Comparison of ENCODE assay signal across 8 mouse cellular contexts in genomic region chr19:42045269-42046102, GRCm38 (mm10). TPM values are rescaled to one million over a fixed set of nuclear protein-coding genes. Genes with fewer than 3 reads are reported as not detected.
DNase-seq lines count a peak whose midpoint lies in the region; ATAC-seq and TF ChIP-seq lines count a peak whose summit lies in the region.

Gene Hoga1 (plus strand): TSS chr19:42045610.

- no peak within 1 kb of the TSS for H3K27ac ChIP-seq in ES-E14 (ENCODE audit: insufficient read depth, low read depth, low read length, poor library complexity, severe bottlenecking)
- no peak within 1 kb of the TSS for H3K27ac ChIP-seq in bone marrow, adult 2 months (ENCODE audit: control insufficient read depth, insufficient read depth, low read depth, low read length, poor library complexity)
- H3K27ac ChIP-seq in forebrain, embryonic 11.5 days (ENCODE audit: low read depth, low read length): no peak within 1 kb of the TSS
- no peak within 1 kb of the TSS for H3K27ac ChIP-seq in heart, postnatal 0 days (ENCODE audit: low read depth)
- no peak within 1 kb of the TSS for H3K27ac ChIP-seq in lung, embryonic 15.5 days

- H3K4me1 ChIP-seq in ES-E14 (ENCODE audit: control insufficient read depth in 2 of 2, insufficient read depth in 2 of 2, low read length in 2 of 2, poor library complexity in 1 of 2): peaks cover 0 to 1% of the 10 kb centered on the region in 2 experiments; a peak in 2 of 4 replicates
- peaks cover 2% of the 10 kb centered on the region; the same call in 1 of the 2 replicates for H3K4me1 ChIP-seq in bone marrow, adult 2 months (ENCODE audit: control insufficient read depth, insufficient read depth, low read length)
- no peaks in the 10 kb centered on the region for H3K4me1 ChIP-seq in forebrain, embryonic 11.5 days (replicated peaks; ENCODE audit: control insufficient read depth, insufficient read depth, low read length)
- peaks cover 7% of the 10 kb centered on the region; the same call in 1 of the 2 replicates for H3K4me1 ChIP-seq in heart, postnatal 0 days (ENCODE audit: control insufficient read depth, insufficient read depth)
- peaks cover 7% of the 10 kb centered on the region for H3K4me1 ChIP-seq in lung, embryonic 15.5 days

- in situ Hi-C loops in ES-E14 (cut with MboI; ENCODE audit: low sequenced_read_pairs in 2 of 2, unreplicated experiment in 2 of 2): no loop called here

- WGBS in bone marrow, adult 2 months: 35% methylated on average over 23 of the region's 23 CpGs
- WGBS in forebrain, embryonic 11.5 days: 28% methylated on average over 23 of the region's 23 CpGs
- 20% methylated on average over 23 of the region's 23 CpGs for WGBS in heart, postnatal 0 days
- WGBS in lung, embryonic 15.5 days: 20% methylated on average over 23 of the region's 23 CpGs

- no peak for TF ChIP-seq EP300 in heart, postnatal 0 days (IDR thresholded peaks at IDR 0.05; ENCODE audit: low read depth)

- peak within 1 kb of the TSS; percentile 44 for H3K4me2 ChIP-seq in forebrain, embryonic 11.5 days (ENCODE audit: low read depth, low read length, severe bottlenecking)
- peak within 1 kb of the TSS; percentile 63 for H3K4me2 ChIP-seq in heart, postnatal 0 days (ENCODE audit: low read depth, low read length)
- H3K4me2 ChIP-seq in lung, embryonic 15.5 days: peak within 1 kb of the TSS; percentile 61

- H3K4me3 ChIP-seq in ES-E14 (ENCODE audit: insufficient read depth in 1 of 2, low read depth in 1 of 2, low read length in 2 of 2, poor library complexity in 1 of 2, severe bottlenecking in 1 of 2): peak within 1 kb of the TSS; percentile 35 to 44; a peak in 3 of 4 replicates
- H3K4me3 ChIP-seq in bone marrow, adult 2 months (replicated peaks; ENCODE audit: control insufficient read depth, low read depth, low read length): no peak within 1 kb of the TSS
- peak within 1 kb of the TSS; percentile 29 for H3K4me3 ChIP-seq in forebrain, embryonic 11.5 days (ENCODE audit: low read depth, low read length)
- H3K4me3 ChIP-seq in heart, postnatal 0 days (ENCODE audit: low read depth, low read length): peak within 1 kb of the TSS; percentile 44
- peak within 1 kb of the TSS; percentile 42 for H3K4me3 ChIP-seq in lung, embryonic 15.5 days

- no peaks in the 10 kb centered on the region for H3K36me3 ChIP-seq in ES-E14 (ENCODE audit: control insufficient read depth, insufficient read depth, low read length, poor library complexity, severe bottlenecking)
- no peaks in the 10 kb centered on the region for H3K36me3 ChIP-seq in forebrain, embryonic 11.5 days (ENCODE audit: control insufficient read depth, insufficient read depth, low read length)
- no peaks in the 10 kb centered on the region for H3K36me3 ChIP-seq in heart, postnatal 0 days (replicated peaks; ENCODE audit: control insufficient read depth, insufficient read depth, low read length)
- H3K36me3 ChIP-seq in lung, embryonic 15.5 days: no peaks in the 10 kb centered on the region

- TF ChIP-seq POLR2A in bone marrow, adult 2 months (IDR thresholded peaks at IDR 0.05; ENCODE audit: borderline replicate concordance, control insufficient read depth, low read depth, low read length): no peak

- H3K9ac ChIP-seq in ES-E14 (ENCODE audit: insufficient read depth, low read depth, low read length, poor library complexity, severe bottlenecking): no peak within 1 kb of the TSS
- peak within 1 kb of the TSS; percentile 24; the same call in 1 of the 2 replicates for H3K9ac ChIP-seq in forebrain, embryonic 11.5 days (ENCODE audit: low read length)
- H3K9ac ChIP-seq in heart, postnatal 0 days (replicated peaks; ENCODE audit: low read depth, low read length): peak within 1 kb of the TSS; percentile 48; the same call in 1 of the 2 replicates
- peak within 1 kb of the TSS; percentile 33; the same call in 1 of the 2 replicates for H3K9ac ChIP-seq in lung, embryonic 15.5 days

- no peaks in the 10 kb centered on the region for H3K9me3 ChIP-seq in ES-E14 (ENCODE audit: control insufficient read depth, insufficient read depth, low read depth, low read length)
- no peaks in the 10 kb centered on the region for H3K9me3 ChIP-seq in forebrain, embryonic 11.5 days (ENCODE audit: control insufficient read depth, low read length)
- no peaks in the 10 kb centered on the region for H3K9me3 ChIP-seq in heart, postnatal 0 days (replicated peaks; ENCODE audit: control insufficient read depth, low read length)
- no peaks in the 10 kb centered on the region for H3K9me3 ChIP-seq in lung, embryonic 15.5 days

- peak; percentile 85 for DNase-seq in ES-E14 (ENCODE audit: low read depth, low spot score)
- peak; percentile 86 for DNase-seq in forebrain, embryonic 11.5 days (ENCODE audit: low spot score)
- DNase-seq in heart, postnatal 0 days (ENCODE audit: low spot score): peak; percentile 89
- DNase-seq in kidney, postnatal 36 days: peak; percentile 94
- peak; percentile 56 for DNase-seq in ovary, postnatal 14 days (ENCODE audit: low spot score)
- peak; percentile 70 to 83 for DNase-seq in urinary bladder, postnatal 36 days (ENCODE audit: low spot score in 2 of 2)

- peak; percentile 89 for ATAC-seq in forebrain, embryonic 11.5 days (replicated peaks; ENCODE audit: low FRiP score)
- ATAC-seq in heart, postnatal 0 days (ENCODE audit: insufficient read depth, low read depth): peak; percentile 93
- peak; percentile 91 for ATAC-seq in lung, embryonic 15.5 days (ENCODE audit: borderline replicate concordance, extremely low read depth, low FRiP score, low TSS enrichment)

- peak; percentile 74 for TF ChIP-seq CTCF in bone marrow, adult 2 months (IDR thresholded peaks at IDR 0.05; ENCODE audit: control insufficient read depth, insufficient read depth, low read length)
- TF ChIP-seq CTCF in heart, postnatal 0 days (IDR thresholded peaks at IDR 0.05; ENCODE audit: low read depth): peak; percentile 86

- H3K27me3 ChIP-seq in forebrain, embryonic 11.5 days (ENCODE audit: control insufficient read depth, insufficient read depth, low read length): no peaks in the 10 kb centered on the region
- no peaks in the 10 kb centered on the region for H3K27me3 ChIP-seq in heart, postnatal 0 days (ENCODE audit: control insufficient read depth, insufficient read depth, low read length)
- no peaks in the 10 kb centered on the region for H3K27me3 ChIP-seq in lung, embryonic 15.5 days

TF ChIP-seq in ES-E14, 5 proteins besides CTCF, POLR2A, EP300 and RAD21:
- TF ChIP-seq ZC3H11A (IDR thresholded peaks at IDR 0.05; ENCODE audit: borderline replicate concordance, low read depth, low read length) (no peak), ZNF384 (IDR thresholded peaks at IDR 0.05; ENCODE audit: low read depth, low read length) (no peak), HCFC1 (IDR thresholded peaks at IDR 0.05; ENCODE audit: borderline replicate concordance, insufficient read depth, low read length) (no peak), MAFK (IDR thresholded peaks at IDR 0.05; ENCODE audit: insufficient read depth, low read depth, low read length) (no peak), CHD2 (IDR thresholded peaks at IDR 0.05; ENCODE audit: low read depth, low read length) (no peak)

RNA-seq across cellular contexts. Expression of gene Hoga1, which starts in this region (rescaled TPM):
- total RNA-seq in ES-E14 (2012; rRNA removed): 0.89 and 1.6 TPM in 2 replicates
- polyA plus RNA-seq in bone marrow, adult 2 months (2011; ENCODE audit: insufficient read depth, insufficient read length, low replicate concordance, missing spikeins): 1.8 TPM in 1 of 2 replicates, not detected in the other
- 1.1 and 1.9 TPM in 2 replicates for polyA plus RNA-seq in forebrain, embryonic 11.5 days (2014; fragmentation: Nextera tagmentation; extraction: Ambion mirVana)
- 1.2 and 1.3 TPM in 2 replicates for total RNA-seq in heart, postnatal 0 days (2014; rRNA removed; ENCODE audit: low replicate concordance)
- 1.4 and 1.5 TPM in 2 replicates for polyA plus RNA-seq in heart, postnatal 0 days (2015; fragmentation: Nextera tagmentation; extraction: Ambion mirVana)
- 1.0 and 1.5 TPM in 2 replicates for polyA plus RNA-seq in lung, embryonic 15.5 days (2015; fragmentation: Nextera tagmentation; extraction: Ambion mirVana)
